In the genomic region with DNA sequence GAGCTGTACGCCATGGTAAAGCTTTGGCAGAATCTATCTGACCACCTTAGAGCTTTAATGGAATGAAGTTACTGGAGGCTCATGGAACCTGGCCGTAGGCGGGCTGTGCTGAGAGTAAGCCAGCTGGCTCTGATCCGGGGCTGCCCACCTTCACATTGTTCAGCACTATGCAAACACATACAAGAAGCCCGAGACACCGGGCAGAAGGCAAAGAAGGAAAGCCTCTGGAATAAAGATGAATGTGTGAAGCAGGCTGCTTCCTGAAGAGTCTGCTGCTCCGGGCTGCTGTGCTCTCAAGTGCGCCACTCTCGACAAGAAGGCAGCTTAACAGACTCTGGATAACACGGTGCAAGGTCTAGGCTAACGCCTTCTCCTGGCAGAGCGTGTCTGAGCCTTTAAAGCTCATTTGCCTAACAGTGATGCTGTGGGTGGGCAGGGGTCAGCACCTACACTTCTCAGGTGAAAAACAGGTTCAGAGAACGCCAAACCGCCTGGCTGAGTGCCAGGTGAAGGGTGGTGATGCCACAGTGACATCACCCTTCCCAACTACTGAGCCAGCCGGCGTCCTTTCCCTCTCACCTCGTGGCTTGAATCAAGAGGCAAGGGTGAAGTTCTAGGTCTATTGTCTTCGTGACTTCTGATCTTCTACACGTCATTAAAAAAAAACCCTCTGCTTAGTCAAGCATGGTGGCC, we compare ENCODE assay signal across 21 mouse cellular contexts.
DNase-seq lines count a peak whose midpoint lies in the region; ATAC-seq and TF ChIP-seq lines count a peak whose summit lies in the region.
"Had no signal": no experiment of that assay in that cellular context is flagged by ENCODE, and none has a peak within 500 bp of the region (broad histone marks: within the 10 kb centered on the region; RNA-seq: fewer than 3 reads in every experiment).

No protein-coding gene starts in this region.

- no peaks in the 10 kb centered on the region for H3K27me3 ChIP-seq in kidney, postnatal 0 days (ENCODE audit: insufficient read depth, low read length)
- no peaks in the 10 kb centered on the region for H3K27me3 ChIP-seq in forebrain, embryonic 14.5 days (replicated peaks; ENCODE audit: control insufficient read depth, insufficient read depth, low read length)
- H3K27me3 ChIP-seq in liver, postnatal 0 days (ENCODE audit: insufficient read depth, low read length): no peaks in the 10 kb centered on the region
- H3K27me3 ChIP-seq: lung, embryonic 15.5 days; midbrain, embryonic 12.5 days; stomach, embryonic 15.5 days had no signal

- H3K27ac ChIP-seq in kidney, postnatal 0 days: no peak overlapping the region
- H3K27ac ChIP-seq in forebrain, embryonic 14.5 days (ENCODE audit: low read depth, low read length): no peak overlapping the region
- H3K27ac ChIP-seq in liver, postnatal 0 days (ENCODE audit: low read depth): no peak overlapping the region
- H3K27ac ChIP-seq: heart, embryonic 10.5 days; lung, embryonic 15.5 days; midbrain, embryonic 12.5 days; stomach, embryonic 15.5 days had no signal

- WGBS in kidney, postnatal 0 days: 79% methylated on average over 19 of the region's 19 CpGs
- 87% methylated on average over 19 of the region's 19 CpGs for WGBS in forebrain, embryonic 14.5 days
- 88% methylated on average over 19 of the region's 19 CpGs for WGBS in liver, postnatal 0 days (ENCODE audit: insufficient replicate concordance)

- no peak overlapping the region for H3K4me2 ChIP-seq in kidney, postnatal 0 days (ENCODE audit: low read length)
- no peak overlapping the region for H3K4me2 ChIP-seq in forebrain, embryonic 14.5 days (ENCODE audit: low read length)
- H3K4me2 ChIP-seq in liver, postnatal 0 days (ENCODE audit: low read depth, low read length): no peak overlapping the region
- H3K4me2 ChIP-seq: liver, embryonic 11.5 days; lung, embryonic 15.5 days; midbrain, embryonic 12.5 days; stomach, embryonic 15.5 days had no signal

- no peak for TF ChIP-seq EP300 in liver, postnatal 0 days (IDR thresholded peaks at IDR 0.05; ENCODE audit: low read depth)

- TF ChIP-seq CTCF in kidney, postnatal 0 days (IDR thresholded peaks at IDR 0.05; ENCODE audit: low read depth): no peak
- no peak for TF ChIP-seq CTCF in liver, postnatal 0 days (IDR thresholded peaks at IDR 0.05; ENCODE audit: low read depth)

- no peak overlapping the region for H3K4me3 ChIP-seq in kidney, postnatal 0 days (replicated peaks; ENCODE audit: low read depth, low read length)
- no peak overlapping the region for H3K4me3 ChIP-seq in forebrain, embryonic 14.5 days (ENCODE audit: low read depth, low read length)
- no peak overlapping the region for H3K4me3 ChIP-seq in liver, postnatal 0 days (ENCODE audit: low read depth, low read length)
- H3K4me3 ChIP-seq: heart, embryonic 10.5 days; lung, embryonic 15.5 days; midbrain, embryonic 12.5 days; stomach, embryonic 15.5 days had no signal

- H3K9me3 ChIP-seq in kidney, postnatal 0 days (replicated peaks; ENCODE audit: low read length): no peaks in the 10 kb centered on the region
- no peaks in the 10 kb centered on the region for H3K9me3 ChIP-seq in forebrain, embryonic 14.5 days (replicated peaks; ENCODE audit: control insufficient read depth, low read length)
- H3K9me3 ChIP-seq in liver, postnatal 0 days (ENCODE audit: low read length): peaks cover 3% of the 10 kb centered on the region; the same call in 1 of the 2 replicates
- H3K9me3 ChIP-seq: heart, embryonic 10.5 days; lung, embryonic 15.5 days; midbrain, embryonic 12.5 days; stomach, embryonic 15.5 days had no signal

- intact Hi-C loops in left cerebral cortex, postnatal 10 days (cut with DNase I): loop anchor here (5.0 kb wide), 1 partner anchor 97 kb away; no protein-coding TSS in a partner anchor
- intact Hi-C loops in left cerebral cortex, postnatal 14 days (cut with DNase I): loop anchor here (5.0 kb wide), 1 partner anchor 77 kb away; no protein-coding TSS in a partner anchor

- peak; percentile 76 for ATAC-seq in kidney, postnatal 0 days (replicated peaks; ENCODE audit: low FRiP score, low read depth)
- ATAC-seq in forebrain, embryonic 14.5 days: no peak
- ATAC-seq in liver, postnatal 0 days: no peak

- H3K9ac ChIP-seq in kidney, postnatal 0 days (ENCODE audit: low read depth, low read length): no peak overlapping the region
- H3K9ac ChIP-seq in forebrain, embryonic 14.5 days (ENCODE audit: low read length): no peak overlapping the region
- H3K9ac ChIP-seq in liver, postnatal 0 days (replicated peaks): no peak overlapping the region
- H3K9ac ChIP-seq: lung, embryonic 15.5 days; midbrain, embryonic 12.5 days; stomach, embryonic 15.5 days had no signal

- DNase-seq in kidney, postnatal 0 days (ENCODE audit: low spot score): no peak
- DNase-seq in kidney, adult 11 months: no peak
- DNase-seq in left cerebral cortex, adult 11 months (ENCODE audit: low spot score): peak; percentile 59
- DNase-seq in left cerebral cortex, postnatal 10 days (ENCODE audit: extremely low spot score in 1 of 2, low spot score in 2 of 2): no peak
- peak; percentile 72 to 81 for DNase-seq in frontal cortex, adult 2 months (ENCODE audit: extremely low spot score in 1 of 2, low spot score in 1 of 2)
- peak; percentile 50 to 78 for DNase-seq in left cerebral cortex, postnatal 14 days (ENCODE audit: low spot score in 2 of 2)
- no peak for DNase-seq in forebrain, embryonic 14.5 days (ENCODE audit: low spot score)
- DNase-seq in liver, postnatal 0 days: no peak
- DNase-seq: adrenal gland, postnatal 36 days; B cell, adult 2 months; cerebellum, adult 18-20 months; cerebellum, postnatal 36 days; kidney, postnatal 4 days; retina, postnatal 1 day; thymus, adult 18-20 months; thymus, postnatal 4 days had no signal

- H3K4me1 ChIP-seq in kidney, postnatal 0 days (replicated peaks; ENCODE audit: insufficient read depth, low read length): no peaks in the 10 kb centered on the region
- H3K4me1 ChIP-seq in forebrain, embryonic 14.5 days (ENCODE audit: control insufficient read depth, insufficient read depth, low read length): peaks cover 7% of the 10 kb centered on the region; the same call in 1 of the 2 replicates
- no peaks in the 10 kb centered on the region for H3K4me1 ChIP-seq in liver, postnatal 0 days (ENCODE audit: insufficient read depth)
- H3K4me1 ChIP-seq: lung, embryonic 15.5 days; stomach, embryonic 15.5 days had no signal

- peaks cover 39% of the 10 kb centered on the region for H3K36me3 ChIP-seq in kidney, postnatal 0 days (ENCODE audit: insufficient read depth, low read length)
- peaks cover 68% of the 10 kb centered on the region for H3K36me3 ChIP-seq in forebrain, embryonic 14.5 days (ENCODE audit: control insufficient read depth, insufficient read depth, low read length)
- H3K36me3 ChIP-seq in liver, postnatal 0 days (replicated peaks; ENCODE audit: insufficient read depth, low read length): peaks cover 69% of the 10 kb centered on the region

Comparison
In these comparisons a context has a peak if more than half of its experiments do, and no peak if none do; other contexts are left out.
1. DNase-seq: peak in left cerebral cortex, adult 11 months (single experiment), frontal cortex, adult 2 months (2 of 2) and left cerebral cortex, postnatal 14 days (2 of 2); none in kidney, postnatal 0 days (single experiment), kidney, adult 11 months (single experiment), left cerebral cortex, postnatal 10 days (0 of 2), forebrain, embryonic 14.5 days (single experiment) and liver, postnatal 0 days (single experiment).